Mouse (Mus musculus): ENCODE results near the gene Tom1l2. TPM values are rescaled to one million over a fixed set of nuclear protein-coding genes. Genes with fewer than 3 reads are reported as not detected.

Tom1l2 gene
- total RNA-seq, 2 experiments from 2014 or later: 191 to 195 TPM

DNA sequence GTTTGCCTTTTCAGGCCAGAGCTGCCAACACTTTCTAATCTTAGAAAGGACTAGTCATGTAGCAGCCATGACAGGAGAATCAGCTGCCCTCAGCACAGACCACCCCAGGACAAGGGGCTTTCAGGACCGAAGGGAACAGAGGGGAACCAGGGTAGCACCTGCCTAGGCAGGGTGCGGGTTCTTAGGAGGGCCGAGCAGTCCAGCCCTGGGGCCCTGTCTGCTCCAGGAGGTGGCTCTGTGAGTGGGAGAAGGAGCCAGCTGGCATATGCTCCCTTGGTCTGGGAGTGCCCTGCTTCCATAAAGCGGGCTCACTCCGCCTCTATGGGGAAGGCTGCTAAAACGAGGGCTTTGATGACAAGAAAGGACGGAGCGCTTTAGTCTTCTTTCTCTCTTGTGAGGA is 119.5 kb downstream of the Tom1l2 start:
- no peak for DNase-seq (ENCODE audit: low spot score in 2 of 2)

DNA sequence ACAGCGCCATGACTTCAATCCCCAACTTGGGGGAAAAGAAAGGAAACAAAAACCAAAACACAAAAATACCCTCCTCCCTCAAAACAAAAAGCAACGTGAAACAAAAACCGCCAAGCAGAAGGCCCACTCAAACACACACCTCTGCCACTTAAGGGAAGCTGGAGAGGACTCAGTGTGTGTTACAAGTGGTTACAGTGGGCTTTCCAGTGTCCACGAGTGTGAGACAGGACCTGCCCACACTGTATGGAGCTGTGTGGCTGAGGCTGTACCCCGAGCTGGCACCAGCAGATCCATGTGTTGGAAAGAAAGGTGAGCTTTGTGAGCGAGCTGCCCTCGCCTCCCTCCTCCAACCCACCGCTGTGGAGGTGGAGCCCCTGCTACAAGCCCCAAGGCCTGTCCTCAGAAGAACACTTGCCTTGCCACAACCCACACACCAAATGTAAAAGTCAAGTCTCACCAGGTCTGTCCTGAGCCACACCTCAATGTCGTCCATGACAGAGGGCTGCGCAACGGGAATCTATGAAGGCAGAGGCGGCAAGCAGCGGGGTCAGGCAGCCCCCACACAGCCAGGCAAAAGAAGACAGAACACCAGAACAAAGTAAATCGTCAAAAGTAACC is 120.2 kb downstream of the Tom1l2 start:
- no peak for DNase-seq (ENCODE audit: low spot score in 2 of 2)

DNA sequence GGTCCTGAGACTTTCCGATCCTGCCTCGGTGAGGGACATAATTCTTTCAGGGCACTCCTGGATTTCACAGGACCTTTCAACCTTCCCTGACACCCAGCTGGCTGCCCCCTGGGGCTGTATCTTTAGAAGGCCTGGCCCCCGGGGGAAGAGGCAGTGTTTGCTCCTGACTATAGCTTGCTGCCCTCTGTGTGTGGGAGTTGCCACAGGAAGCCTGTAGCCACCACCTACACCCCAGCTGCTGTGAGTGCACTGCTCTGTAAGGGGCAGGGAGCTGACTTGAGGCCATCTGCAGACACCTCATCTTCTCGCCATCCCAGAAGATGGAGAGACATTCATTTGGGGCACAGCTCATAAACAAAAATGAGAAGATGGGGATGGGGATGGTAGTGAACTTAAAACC is 120.8 kb downstream of the Tom1l2 start:
- DNase-seq (ENCODE audit: low spot score in 2 of 2): no peak

DNA sequence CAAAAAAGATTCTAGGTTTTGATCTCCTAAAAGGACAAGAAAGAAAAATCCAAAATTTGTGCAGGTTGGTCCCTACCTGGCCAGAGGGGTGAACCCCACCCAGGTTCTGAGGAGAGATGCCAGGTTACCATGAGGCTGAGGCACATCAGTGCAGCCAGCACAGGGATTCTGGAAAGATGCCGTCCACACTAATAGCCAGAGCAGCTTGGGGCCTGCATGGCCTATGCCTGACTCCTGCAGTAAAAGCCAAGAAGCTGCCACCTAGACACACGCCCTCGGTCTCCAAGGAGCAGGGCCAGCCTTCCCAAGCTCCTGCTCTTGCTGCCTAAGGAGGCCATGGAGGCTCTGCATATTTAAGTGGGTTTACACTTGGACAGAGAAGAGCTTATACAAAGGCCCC is 121.4 kb downstream of the Tom1l2 start:
- no peak for DNase-seq (ENCODE audit: low spot score in 2 of 2)

DNA sequence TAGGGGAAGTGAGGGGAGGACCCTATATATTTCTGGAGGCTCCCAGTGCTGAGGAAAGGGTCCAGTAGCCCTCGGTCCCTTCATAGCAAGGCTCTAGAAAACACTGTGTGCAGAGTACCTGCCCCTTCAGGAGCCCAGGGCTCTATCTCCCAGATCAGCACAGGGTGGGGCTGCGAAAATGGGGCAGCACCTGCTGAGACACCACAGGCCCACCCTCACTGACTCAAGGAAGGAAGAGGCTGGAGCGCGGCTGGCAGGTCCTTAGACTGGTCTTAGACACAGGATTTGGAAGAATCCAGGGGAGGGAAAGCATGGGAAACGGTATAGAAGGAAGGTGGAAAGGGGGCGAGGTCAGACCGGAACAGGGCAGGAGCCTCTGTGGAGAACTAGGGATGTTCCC is 122.2 kb downstream of the Tom1l2 start:
- no peak for DNase-seq (ENCODE audit: low spot score in 2 of 2)

DNA sequence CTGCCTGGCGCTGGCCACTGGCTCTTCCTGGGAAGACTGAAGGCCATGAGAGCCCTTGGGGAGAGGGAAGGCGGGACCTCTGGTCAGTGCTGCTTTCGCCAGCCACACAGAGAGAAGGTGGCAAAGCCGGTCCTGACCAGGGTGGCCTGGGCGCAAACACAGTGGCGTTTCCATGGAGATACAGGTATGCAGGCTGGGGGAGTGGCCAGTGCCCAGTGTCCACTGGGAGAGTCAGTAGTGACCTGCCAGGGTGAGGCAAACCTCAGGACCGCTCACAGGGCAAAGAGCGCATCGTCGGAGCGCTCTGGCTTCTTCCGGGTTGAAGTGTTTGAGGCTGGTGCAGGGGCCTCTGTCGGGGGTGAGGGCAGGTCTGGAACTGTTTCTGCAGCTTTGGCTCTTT is 122.9 kb downstream of the Tom1l2 start:
- DNase-seq (ENCODE audit: low spot score in 2 of 2): no peak

DNA sequence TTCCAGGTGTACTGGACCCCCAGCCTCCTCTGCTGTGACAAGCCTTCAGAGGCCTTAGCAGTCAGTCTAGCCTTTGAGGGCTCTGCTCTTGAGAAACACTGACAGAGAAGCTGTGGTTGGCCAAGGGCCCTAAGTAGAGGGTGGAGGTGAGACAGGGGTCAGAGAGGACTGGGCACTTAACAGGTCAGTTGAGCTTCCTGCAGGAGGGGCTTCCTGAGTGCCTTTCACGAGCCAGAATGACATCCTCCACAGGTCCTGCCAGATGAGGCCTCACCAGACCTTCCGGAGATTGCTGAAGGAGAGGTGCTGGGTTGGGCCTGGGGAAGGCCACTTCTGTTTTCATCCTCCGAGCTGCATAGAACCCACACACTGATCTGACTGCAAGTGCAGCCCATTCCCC is 124.2 kb downstream of the Tom1l2 start:
- no peak for DNase-seq (ENCODE audit: low spot score in 2 of 2)

DNA sequence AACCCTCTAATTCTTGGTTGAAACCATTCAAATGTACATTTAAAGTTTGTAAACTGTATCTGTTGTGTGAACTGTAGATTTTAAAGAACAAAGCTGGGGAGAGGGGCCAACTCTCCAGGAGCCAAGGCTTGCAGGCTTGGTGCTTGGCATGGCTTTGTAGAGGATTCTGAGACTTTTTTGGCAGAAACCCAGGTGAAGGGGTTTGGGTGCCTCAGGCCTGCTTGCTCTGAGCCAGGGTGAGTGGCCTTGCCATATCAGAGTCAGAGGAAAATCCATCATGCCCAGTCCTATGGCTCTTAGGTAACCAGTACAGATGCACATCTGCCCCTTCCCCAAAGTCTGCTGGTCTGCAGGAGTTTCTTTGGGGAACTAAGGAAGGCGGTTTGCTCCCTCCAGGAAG is 126.8 kb downstream of the Tom1l2 start:
- no peak for DNase-seq (ENCODE audit: low spot score in 2 of 2)

DNA sequence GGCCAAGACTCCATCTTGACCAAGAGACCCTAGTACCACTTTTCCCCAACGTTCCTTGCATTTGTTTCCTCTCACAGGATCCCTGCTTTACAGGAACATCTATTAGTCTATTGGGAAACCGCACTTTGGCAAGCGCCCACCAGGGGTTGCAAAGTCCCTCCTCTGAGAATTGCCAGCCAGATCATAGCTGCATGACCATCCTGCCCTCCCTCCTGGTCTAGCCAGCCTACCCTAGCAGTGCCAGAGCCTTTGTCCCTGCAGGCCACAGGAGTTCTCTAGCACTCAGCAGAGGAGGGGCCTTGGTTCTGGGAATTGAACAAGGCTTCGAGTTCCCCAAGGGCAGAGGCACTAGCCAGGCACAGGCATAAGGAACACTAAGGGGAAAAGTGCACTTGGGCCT is 128.0 kb downstream of the Tom1l2 start:
- no peak for DNase-seq (ENCODE audit: low spot score in 2 of 2)

DNA sequence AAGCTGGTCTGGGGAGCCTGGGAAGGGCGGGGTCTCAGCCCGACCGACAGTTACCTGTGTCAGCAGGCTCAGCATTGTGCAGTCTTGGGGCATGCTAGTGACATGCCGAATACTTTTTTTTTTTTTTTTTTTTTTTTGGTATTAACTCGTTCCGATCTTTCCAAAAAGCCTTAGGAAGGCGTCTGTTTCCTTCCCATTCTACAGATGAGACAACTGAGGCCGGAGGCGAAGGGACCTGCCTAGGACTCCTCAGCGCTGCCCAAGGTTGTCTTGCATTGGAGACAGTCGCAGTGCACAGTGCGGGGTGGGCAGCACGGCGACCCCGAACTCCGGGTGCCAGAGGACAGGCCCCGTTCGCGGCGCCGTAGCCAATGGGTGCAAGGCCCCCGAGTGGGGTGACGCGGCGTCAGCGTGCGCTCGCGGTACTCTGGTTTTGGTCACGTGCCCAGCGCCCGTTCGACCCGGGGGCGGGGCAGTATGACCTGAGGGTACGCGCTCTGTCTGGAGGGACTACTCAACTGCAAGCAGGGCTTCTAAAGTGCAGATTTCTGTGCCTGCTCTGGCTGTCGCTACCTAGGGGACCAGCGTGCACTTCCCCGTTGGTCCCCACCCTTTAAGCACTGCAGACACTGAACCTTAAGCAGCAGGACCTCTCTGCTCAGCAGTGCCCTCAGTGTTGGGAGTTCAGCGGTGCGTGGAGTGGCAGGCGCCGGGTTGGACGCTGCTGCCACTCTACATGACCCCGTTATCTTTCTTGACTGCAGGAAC is 130.1 kb downstream of the Tom1l2 start, which contains the start of gene Srebf1:
Srebf1 (minus strand) TSS at position 113 of the 768 bp plus-strand sequence.
- peak in 1 of 2 experiments; percentile 66 for DNase-seq (ENCODE audit: low spot score in 2 of 2)

DNA sequence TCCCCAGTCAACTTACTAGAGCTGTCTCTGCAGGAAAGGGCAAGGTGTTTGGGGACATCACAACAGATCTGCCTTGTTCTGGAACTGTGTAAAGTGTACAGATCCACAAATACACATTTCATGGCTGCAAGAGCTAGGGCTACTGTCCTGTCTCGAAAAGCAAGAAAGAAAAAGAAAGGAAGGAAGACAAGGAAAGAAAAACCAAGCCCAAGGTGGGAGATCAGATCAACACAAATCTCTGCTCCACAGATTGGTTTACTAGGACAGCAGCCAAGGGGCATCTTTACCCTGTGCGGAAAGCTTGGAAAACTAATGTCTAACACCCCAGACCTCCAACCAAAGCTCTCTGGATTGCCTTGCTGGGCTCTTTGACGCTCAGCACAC is 130.6 kb downstream of the Tom1l2 start:
- DNase-seq (ENCODE audit: low spot score in 2 of 2): no peak

DNA sequence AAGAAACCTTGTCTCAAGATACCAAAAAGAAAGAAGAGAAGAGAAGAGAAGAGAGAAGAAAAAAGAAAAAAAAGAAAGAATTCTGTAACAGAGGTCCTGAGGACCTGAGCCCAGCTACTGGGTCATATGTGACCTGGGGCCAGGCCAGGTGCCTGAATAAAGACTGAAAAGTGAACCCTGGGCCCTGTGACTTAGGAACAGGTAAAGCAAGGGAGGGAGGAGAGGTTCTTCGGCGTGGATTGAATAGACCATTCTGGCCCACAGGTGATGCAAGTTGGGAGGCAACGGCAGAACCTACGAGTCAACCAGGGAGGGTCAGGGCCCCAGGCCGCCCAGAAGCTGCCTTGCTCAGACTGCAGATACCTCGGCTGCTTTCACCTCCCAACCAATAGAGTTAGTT is 131.3 kb downstream of the Tom1l2 start:
- DNase-seq (ENCODE audit: low spot score in 2 of 2): no peak

DNA sequence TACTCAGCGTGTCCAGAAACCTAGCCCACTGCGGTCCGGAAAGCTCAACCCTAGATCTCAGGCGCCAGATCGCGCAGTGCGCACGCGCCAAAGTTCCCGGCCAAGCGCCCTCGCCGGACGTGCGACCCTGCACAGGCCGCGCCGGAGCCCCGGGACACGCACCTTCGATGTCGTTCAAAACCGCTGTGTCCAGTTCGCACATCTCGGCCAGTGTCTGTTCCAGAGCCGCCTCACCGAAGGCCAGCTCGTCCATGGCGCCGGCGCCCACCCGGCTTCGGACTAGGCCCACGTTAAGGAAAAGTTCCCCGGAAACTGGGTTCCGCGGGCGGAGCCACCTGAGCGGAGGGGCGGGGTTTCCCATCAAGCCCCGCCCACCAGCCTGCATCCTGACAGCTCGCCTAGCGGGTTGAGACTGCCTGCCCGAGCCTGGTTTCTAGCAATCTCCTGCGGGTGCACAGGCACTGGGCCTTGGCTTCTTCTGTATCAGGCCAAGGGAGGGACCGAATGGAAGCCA is 132.4 kb downstream of the Tom1l2 start:
- peak; percentile 82 to 91 for DNase-seq (ENCODE audit: low spot score in 2 of 2)

DNA sequence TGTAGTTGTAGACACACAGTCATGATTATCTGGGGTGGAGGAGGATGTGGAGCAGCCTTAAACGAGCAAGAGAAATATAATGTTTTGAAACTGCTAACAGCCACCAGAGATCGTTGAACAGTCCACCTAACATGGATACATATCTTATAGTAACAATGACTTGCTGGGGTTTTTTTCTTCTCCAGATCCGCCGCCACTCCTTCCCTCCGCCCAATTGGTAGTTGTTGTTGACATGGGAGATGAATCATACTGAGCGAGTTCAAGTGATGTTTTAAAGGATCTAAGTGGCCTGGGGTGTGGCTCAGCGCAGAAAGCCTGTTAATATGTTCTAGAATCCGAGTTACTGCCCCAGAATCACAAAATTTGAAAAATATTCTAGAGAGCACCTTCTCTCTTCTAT is 133.1 kb downstream of the Tom1l2 start:
- DNase-seq (ENCODE audit: low spot score in 2 of 2): no peak

DNA sequence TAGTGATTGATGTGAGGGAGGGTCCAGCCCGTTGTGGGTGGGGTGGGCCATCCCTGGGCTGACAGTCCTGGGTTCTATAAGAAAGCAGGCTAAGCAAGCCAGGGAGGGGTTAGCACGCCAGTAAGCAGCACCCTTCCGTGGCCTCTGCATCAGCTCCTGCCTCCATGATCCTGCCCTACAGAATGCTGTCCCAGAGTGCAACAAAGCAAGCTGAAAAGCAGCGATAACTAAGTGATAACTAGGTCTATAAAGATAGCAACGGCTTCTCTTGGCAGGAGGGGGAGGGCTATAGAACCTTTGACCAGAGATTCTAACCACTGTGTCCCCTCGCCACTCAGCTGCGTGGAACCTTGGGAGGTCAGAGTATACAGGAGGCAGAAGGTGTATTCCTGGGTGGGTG is 135.2 kb downstream of the Tom1l2 start:
- DNase-seq (ENCODE audit: low spot score in 2 of 2): no peak

DNA sequence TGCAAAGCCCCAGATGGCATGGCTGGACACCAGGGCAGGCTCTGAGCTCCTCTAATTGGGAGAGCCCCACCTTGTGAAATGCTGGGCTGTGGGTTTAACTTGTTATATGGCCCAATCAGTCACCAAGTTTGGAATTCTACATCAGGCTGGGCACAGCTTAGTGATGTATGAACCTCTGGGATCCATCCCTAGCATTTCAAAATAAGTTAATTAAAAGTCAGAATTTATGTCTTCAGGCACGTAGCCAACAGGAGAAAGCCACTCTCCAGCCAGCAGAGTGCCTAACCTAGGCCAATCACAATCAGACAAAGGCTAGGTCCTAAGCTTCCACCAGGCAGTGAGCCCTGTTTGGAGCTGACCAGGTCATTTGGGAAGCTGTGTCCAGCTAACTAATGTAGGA is 136.0 kb downstream of the Tom1l2 start:
- no peak for DNase-seq (ENCODE audit: low spot score in 2 of 2)

DNA sequence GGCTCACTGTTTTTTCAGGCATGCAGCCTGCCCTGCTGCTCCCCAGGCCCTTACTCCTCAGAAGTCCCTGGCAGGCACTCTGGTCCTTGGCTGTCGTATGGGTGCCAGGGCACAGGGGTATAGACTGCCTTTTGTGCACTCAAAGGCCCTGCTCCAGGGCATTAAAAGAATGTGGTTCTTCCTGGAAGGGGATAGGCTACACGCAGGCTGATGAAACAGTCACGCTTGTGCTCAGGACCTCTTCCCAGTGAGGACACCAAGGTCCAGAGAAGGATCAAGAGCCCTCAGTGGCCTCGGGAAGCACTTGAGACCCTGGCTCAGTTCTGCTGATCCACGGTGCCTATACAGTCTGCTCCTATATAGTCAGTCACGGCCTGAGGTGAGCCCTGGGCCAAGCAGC is 139.4 kb downstream of the Tom1l2 start:
- DNase-seq (ENCODE audit: low spot score in 2 of 2): no peak

DNA sequence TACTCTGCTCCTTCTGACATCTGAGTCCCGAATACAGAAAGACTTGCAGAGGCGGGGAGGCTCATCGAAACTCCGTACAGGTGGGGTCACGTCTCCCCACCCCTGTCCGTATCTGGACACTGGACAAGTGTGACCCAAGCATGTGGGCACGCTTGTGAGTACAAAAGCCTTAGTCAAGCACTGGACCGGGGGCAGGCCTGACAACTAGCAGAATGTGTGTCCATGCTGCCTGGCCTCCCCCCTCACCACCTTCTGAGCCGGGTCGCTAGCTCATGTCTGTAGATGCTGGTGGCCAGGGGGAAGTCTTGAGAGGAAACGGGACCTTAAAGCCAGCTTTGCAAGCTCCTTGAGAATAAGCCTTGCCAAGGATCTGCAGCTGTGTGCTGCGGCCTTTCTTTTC is 140.9 kb downstream of the Tom1l2 start:
- DNase-seq (ENCODE audit: low spot score in 2 of 2): no peak

DNA sequence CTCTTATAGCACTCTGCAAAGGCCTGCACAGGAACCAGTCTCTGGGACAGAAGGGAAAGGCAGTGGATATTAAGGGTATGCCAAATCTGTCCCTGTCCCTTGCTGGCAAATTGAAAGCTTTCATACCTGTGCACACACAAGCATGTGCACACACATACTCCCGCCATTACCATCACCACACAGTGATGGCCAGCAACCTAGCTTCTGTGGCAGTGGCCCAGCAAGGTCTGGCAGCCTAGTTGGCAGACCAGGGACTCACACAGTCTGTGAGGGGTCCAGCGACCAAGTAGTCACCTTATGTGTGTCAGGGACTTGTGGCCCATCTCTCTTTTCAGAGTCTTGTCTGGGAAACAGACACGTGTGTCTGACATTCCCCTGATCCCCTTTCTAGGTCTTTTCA is 141.6 kb downstream of the Tom1l2 start:
- no peak for DNase-seq (ENCODE audit: low spot score in 2 of 2)

DNA sequence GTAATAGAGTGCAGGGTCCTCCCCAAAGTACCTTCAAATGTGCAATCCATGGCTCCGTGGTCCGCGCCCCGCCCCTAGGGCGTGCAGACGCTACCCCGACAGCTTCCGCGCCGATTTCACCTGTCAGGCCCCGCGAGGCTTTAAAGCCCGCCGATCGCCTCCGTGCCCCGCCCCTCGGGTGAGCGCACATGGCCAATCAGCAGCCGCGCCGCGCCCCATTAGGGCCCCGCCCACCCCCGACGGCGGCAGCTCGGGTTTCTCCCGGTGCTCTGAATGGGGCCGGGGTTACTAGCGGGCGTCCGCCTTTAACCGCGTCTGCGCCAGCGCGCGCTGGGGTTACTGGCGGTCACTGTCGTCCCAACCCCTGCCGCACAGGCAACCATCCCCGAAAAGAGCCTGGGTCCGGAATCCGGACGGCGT is 142.4 kb downstream of the Tom1l2 start:
- DNase-seq (ENCODE audit: low spot score in 2 of 2): peak; percentile 80 to 89

DNA sequence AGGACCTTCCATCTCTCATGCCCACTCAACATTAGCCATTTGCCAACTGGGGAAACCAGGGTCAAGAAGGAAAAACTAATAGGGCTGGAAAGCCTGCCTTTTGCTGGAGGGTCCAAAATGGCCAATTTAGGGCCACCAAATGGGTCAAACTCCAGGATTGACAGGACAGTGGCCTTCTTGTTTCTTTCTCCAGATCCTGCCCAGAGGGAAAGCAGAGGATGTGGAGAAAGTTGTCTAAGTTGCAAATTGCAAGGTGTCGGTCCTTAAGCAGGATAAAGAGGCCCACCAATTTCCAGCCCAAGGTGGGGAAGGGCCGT is 142.8 kb downstream of the Tom1l2 start:
- no peak for DNase-seq (ENCODE audit: low spot score in 2 of 2)

DNA sequence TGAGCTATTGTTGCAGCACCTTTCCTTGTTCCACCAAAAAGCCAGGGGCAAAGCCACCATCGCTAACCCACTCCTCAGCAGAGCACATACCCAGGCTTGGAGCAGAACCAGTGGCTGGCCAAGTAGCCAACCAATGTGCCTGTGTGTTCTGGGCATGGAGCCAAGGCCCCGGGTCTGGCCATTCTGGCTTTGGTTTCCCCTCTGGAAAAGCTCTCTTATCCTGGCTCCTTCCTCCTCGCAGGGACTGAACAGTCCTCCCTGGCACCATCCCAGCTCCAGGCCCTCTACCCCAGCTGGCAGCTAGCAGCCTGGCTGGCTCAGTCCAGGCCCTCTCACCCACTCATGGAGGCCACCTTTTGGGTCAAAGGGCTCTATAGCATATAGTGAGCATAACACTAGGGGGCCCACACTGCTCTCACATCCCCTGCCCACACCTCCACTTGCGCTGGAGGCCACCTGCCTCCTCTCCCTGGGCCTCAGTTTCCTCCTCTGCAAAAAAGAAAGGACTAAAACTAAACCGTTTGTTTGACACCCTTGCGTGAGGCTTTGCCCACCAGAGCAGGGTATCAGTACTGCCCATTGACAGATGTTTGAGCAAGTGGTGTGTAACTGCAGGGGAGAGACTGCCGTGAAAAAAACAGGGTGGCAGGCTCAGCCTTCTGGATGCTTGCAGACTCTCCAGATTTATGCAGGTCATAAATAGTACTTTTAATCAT is 143.3 kb downstream of the Tom1l2 start:
- DNase-seq (ENCODE audit: low spot score in 2 of 2): peak; percentile 71 to 88
